Mouse (Mus musculus) G1E (cell line): ENCODE measurements around the gene Ube2n.

Experiments
- CTCF ChIP-seq: IDR thresholded peaks from 2 replicates; pipeline ENCODE4 v1.5.1; 2012; ENCODE audit warnings: low read depth, low read length, inconsistent platforms, mixed read lengths
- GATA1 ChIP-seq: IDR thresholded peaks from 2 replicates; pipeline ENCODE4 v1.6.1; 2012; ENCODE audit warnings: borderline replicate concordance, low read length, inconsistent platforms, mixed read lengths
- GATA2 ChIP-seq: IDR thresholded peaks from 2 replicates; pipeline ENCODE4 v1.6.1; 2012; ENCODE audit warnings: low read depth, low read length, inconsistent platforms, borderline replicate concordance
- POLR2AphosphoS5 ChIP-seq: IDR thresholded peaks from 2 replicates; pipeline ENCODE4 v1.6.1; 2012; ENCODE audit warnings: low read depth, low read length, inconsistent platforms; ENCODE audit not compliant: insufficient replicate concordance
- TAL1 ChIP-seq: conservative IDR thresholded peaks from 2 replicates; pipeline ENCODE4 v1.6.1; 2012; ENCODE audit warnings: low read depth, low read length, inconsistent platforms, mixed read lengths

- TF ChIP-seq CTCF (no peak), GATA1 (no peak), TAL1 (no peak), POLR2AphosphoS5 (no peak), GATA2 (no peak)
Observed at GRCm38 (mm10) chr10:95471186-95471585, 43.8 kb upstream of the Ube2n start.
